Comparison of ENCODE assay signal across 21 mouse cellular contexts in the genomic region with DNA sequence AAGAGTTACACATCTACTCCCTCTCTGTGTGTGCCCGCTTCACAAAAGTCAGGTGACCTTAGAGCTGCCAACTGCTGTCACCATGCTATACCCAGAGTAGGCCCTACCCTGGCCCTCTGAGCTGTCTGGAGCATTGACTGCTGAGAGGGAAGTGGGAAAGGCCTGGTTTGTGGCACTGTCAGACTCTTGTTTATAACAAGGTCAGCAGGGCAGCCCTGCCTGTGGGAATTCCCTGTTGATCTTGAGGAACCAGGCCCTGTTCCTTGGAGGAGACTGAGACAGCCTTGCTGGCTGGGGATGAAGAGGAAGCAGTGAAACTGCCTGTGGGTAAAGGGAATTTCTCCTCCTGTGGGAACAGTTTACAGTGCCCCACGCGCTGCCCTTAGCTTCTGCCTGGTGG. TPM values are rescaled to one million over a fixed set of nuclear protein-coding genes. Genes with fewer than 3 reads are reported as not detected.
DNase-seq lines count a peak whose midpoint lies in the region; ATAC-seq and TF ChIP-seq lines count a peak whose summit lies in the region.
"Had no signal": no experiment of that assay in that cellular context is flagged by ENCODE, and none has a peak within 500 bp of the region (broad histone marks: within the 10 kb centered on the region; RNA-seq: fewer than 3 reads in every experiment).

No protein-coding gene starts in this region.

- H3K9me3 ChIP-seq in liver, embryonic 13.5 days (replicated peaks): no peaks in the 10 kb centered on the region; the same call in 1 of the 2 replicates
- H3K9me3 ChIP-seq in liver, embryonic 12.5 days (replicated peaks): no peaks in the 10 kb centered on the region
- no peaks in the 10 kb centered on the region for H3K9me3 ChIP-seq in embryonic facial prominence, embryonic 10.5 days
- H3K9me3 ChIP-seq: limb, embryonic 10.5 days; liver, embryonic 15.5 days; midbrain, embryonic 13.5 days; neural tube, embryonic 13.5 days had no signal

- DNase-seq in heart, adult 2 months: peak in 1 of 2 experiments; percentile 27
- no peak for DNase-seq in heart, adult 9 months (ENCODE audit: low spot score in 2 of 2)
- DNase-seq in liver, embryonic 13.5 days: no peak
- peak; percentile 16 for DNase-seq in embryonic facial prominence, embryonic 10.5 days (ENCODE audit: low spot score)
- DNase-seq in lung, postnatal 4 days: peak; percentile 28 to 56
- DNase-seq in urinary bladder, adult 2 months (ENCODE audit: low spot score): no peak
- DNase-seq in left cerebral cortex, postnatal 36 days (ENCODE audit: low spot score in 2 of 2): no peak
- DNase-seq: B cell, adult 2 months; cerebellum, adult 18-20 months; cerebellum, postnatal 36 days; gastrocnemius, postnatal 10 days; kidney, postnatal 10 days; right cerebral cortex, adult 18-20 months had no signal

- H3K36me3 ChIP-seq in heart, adult 2 months (ENCODE audit: control insufficient read depth, insufficient read depth, low read length): no peaks in the 10 kb centered on the region
- no peaks in the 10 kb centered on the region for H3K36me3 ChIP-seq in liver, embryonic 13.5 days
- no peaks in the 10 kb centered on the region for H3K36me3 ChIP-seq in liver, embryonic 12.5 days
- H3K36me3 ChIP-seq in embryonic facial prominence, embryonic 10.5 days (replicated peaks): no peaks in the 10 kb centered on the region
- H3K36me3 ChIP-seq: limb, embryonic 10.5 days; liver, embryonic 15.5 days; midbrain, embryonic 13.5 days; neural tube, embryonic 13.5 days had no signal

- no peaks in the 10 kb centered on the region for H3K79me2 ChIP-seq in heart, adult 2 months (replicated peaks; ENCODE audit: control insufficient read depth, insufficient read depth, low read length)

- peaks cover 1% of the 10 kb centered on the region; the same call in 1 of the 2 replicates for H3K4me1 ChIP-seq in heart, adult 2 months (ENCODE audit: control insufficient read depth, insufficient read depth, low read length)
- no peaks in the 10 kb centered on the region; the same call in 1 of the 2 replicates for H3K4me1 ChIP-seq in liver, embryonic 13.5 days (replicated peaks)
- H3K4me1 ChIP-seq in liver, embryonic 12.5 days: peaks cover 5% of the 10 kb centered on the region; the same call in 1 of the 2 replicates
- peaks cover 2% of the 10 kb centered on the region for H3K4me1 ChIP-seq in embryonic facial prominence, embryonic 10.5 days
- H3K4me1 ChIP-seq: limb, embryonic 10.5 days; midbrain, embryonic 13.5 days; neural tube, embryonic 13.5 days had no signal

- no peaks in the 10 kb centered on the region for H3K27me3 ChIP-seq in heart, adult 2 months (ENCODE audit: control insufficient read depth, insufficient read depth, low read length)
- H3K27me3 ChIP-seq in liver, embryonic 13.5 days: no peaks in the 10 kb centered on the region
- no peaks in the 10 kb centered on the region; the same call in 1 of the 2 replicates for H3K27me3 ChIP-seq in liver, embryonic 12.5 days (replicated peaks)
- no peaks in the 10 kb centered on the region for H3K27me3 ChIP-seq in embryonic facial prominence, embryonic 10.5 days (replicated peaks; ENCODE audit: low read depth, poor library complexity, severe bottlenecking)
- H3K27me3 ChIP-seq: liver, embryonic 15.5 days; midbrain, embryonic 13.5 days; neural tube, embryonic 13.5 days had no signal

- TF ChIP-seq CTCF in heart, adult 2 months (IDR thresholded peaks at IDR 0.05): no peak

- H3K27ac ChIP-seq in heart, adult 2 months: peak overlapping the region; percentile 49
- peak overlapping the region; percentile 6; the same call in 1 of the 2 replicates for H3K27ac ChIP-seq in liver, embryonic 13.5 days
- H3K27ac ChIP-seq in liver, embryonic 12.5 days: no peak overlapping the region
- H3K27ac ChIP-seq in embryonic facial prominence, embryonic 10.5 days (replicated peaks): no peak overlapping the region
- H3K27ac ChIP-seq: hindbrain, postnatal 0 days; limb, embryonic 10.5 days; liver, embryonic 15.5 days; midbrain, embryonic 13.5 days; neural tube, embryonic 13.5 days; stomach, postnatal 0 days had no signal

- H3K4me3 ChIP-seq in heart, adult 2 months: no peak overlapping the region
- no peak overlapping the region for H3K4me3 ChIP-seq in liver, embryonic 13.5 days (replicated peaks)
- no peak overlapping the region for H3K4me3 ChIP-seq in liver, embryonic 12.5 days
- H3K4me3 ChIP-seq in embryonic facial prominence, embryonic 10.5 days: no peak overlapping the region
- H3K4me3 ChIP-seq: limb, embryonic 10.5 days; liver, embryonic 15.5 days; midbrain, embryonic 13.5 days; neural tube, embryonic 13.5 days had no signal

- no peak for TF ChIP-seq EP300 in heart, adult 2 months (IDR thresholded peaks at IDR 0.05; ENCODE audit: insufficient read depth, low read depth, low read length)

- WGBS in heart, adult 2 months: 74% methylated on average over 3 of the region's 3 CpGs
- WGBS in liver, embryonic 13.5 days (ENCODE audit: insufficient replicate concordance): 75% methylated on average over 3 of the region's 3 CpGs
- 78% methylated on average over 3 of the region's 3 CpGs for WGBS in liver, embryonic 12.5 days (ENCODE audit: insufficient replicate concordance)
- 92% methylated on average over 3 of the region's 3 CpGs for WGBS in embryonic facial prominence, embryonic 10.5 days

- no peak overlapping the region for H3K9ac ChIP-seq in heart, adult 2 months (ENCODE audit: low read depth, low read length)
- no peak overlapping the region for H3K9ac ChIP-seq in liver, embryonic 13.5 days
- no peak overlapping the region for H3K9ac ChIP-seq in liver, embryonic 12.5 days
- H3K9ac ChIP-seq: liver, embryonic 15.5 days; midbrain, embryonic 13.5 days; neural tube, embryonic 13.5 days had no signal

- no peak for TF ChIP-seq POLR2A in heart, adult 2 months (IDR thresholded peaks at IDR 0.05; ENCODE audit: insufficient read depth, low read depth, low read length)

- ATAC-seq in liver, embryonic 13.5 days (ENCODE audit: low read depth): no peak
- ATAC-seq in liver, embryonic 12.5 days: no peak
- ATAC-seq: hindbrain, postnatal 0 days; intestine, postnatal 0 days; midbrain, embryonic 13.5 days had no signal

- intact Hi-C loops in heart, adult 2 months (cut with DNase I): no loop called here
- intact Hi-C loops in left cerebral cortex, postnatal 36 days (cut with DNase I): no loop called here

- no peak overlapping the region for H3K4me2 ChIP-seq in liver, embryonic 13.5 days
- H3K4me2 ChIP-seq in liver, embryonic 12.5 days: no peak overlapping the region
- H3K4me2 ChIP-seq: liver, embryonic 15.5 days; midbrain, embryonic 13.5 days; neural tube, embryonic 13.5 days had no signal

RNA-seq across cellular contexts. Expression of a gene that starts 9.1 kb away (rescaled TPM):
- 10 to 100 TPM; 32.1 to 35.7 TPM for total RNA-seq in heart, adult 2 months (2021)
- 57.5 and 68.6 TPM in 2 replicates for polyA plus RNA-seq in heart, adult 2 months (2012; rRNA removed)
- polyA plus RNA-seq in liver, embryonic 13.5 days (2015; fragmentation: Nextera tagmentation; extraction: Ambion mirVana): 9.7 and 10.1 TPM in 2 replicates
- 11.3 and 11.4 TPM in 2 replicates for polyA plus RNA-seq in liver, embryonic 12.5 days (2016; fragmentation: Nextera tagmentation; extraction: Ambion mirVana)
- polyA plus RNA-seq in embryonic facial prominence, embryonic 10.5 days (2016; fragmentation: Nextera tagmentation; extraction: Ambion mirVana): 8.2 and 8.3 TPM in 2 replicates
- polyA plus RNA-seq in urinary bladder, adult 2 months (2012; rRNA removed): 75.5 and 103 TPM in 2 replicates
- total RNA-seq in left cerebral cortex, postnatal 36 days (2021): 10 to 100 TPM; 14.2 to 15.4 TPM

RNA-seq across cellular contexts. Expression of a gene that starts 22.8 kb away (rescaled TPM):
- total RNA-seq in heart, adult 2 months (2021): 10 to 100 TPM; 68.2 to 83.3 TPM
- 46.4 and 49.1 TPM in 2 replicates for polyA plus RNA-seq in heart, adult 2 months (2012; rRNA removed)
- 11.9 and 12.5 TPM in 2 replicates for polyA plus RNA-seq in liver, embryonic 13.5 days (2015; fragmentation: Nextera tagmentation; extraction: Ambion mirVana)
- polyA plus RNA-seq in liver, embryonic 12.5 days (2016; fragmentation: Nextera tagmentation; extraction: Ambion mirVana): 12.8 and 13.9 TPM in 2 replicates
- polyA plus RNA-seq in embryonic facial prominence, embryonic 10.5 days (2016; fragmentation: Nextera tagmentation; extraction: Ambion mirVana): 46.5 and 47.5 TPM in 2 replicates
- polyA plus RNA-seq in urinary bladder, adult 2 months (2012; rRNA removed): 24.3 and 30.2 TPM in 2 replicates
- 10 to 100 TPM; 59.6 to 62.3 TPM for total RNA-seq in left cerebral cortex, postnatal 36 days (2021)

RNA-seq across cellular contexts. Expression of a gene that starts 25.6 kb away (rescaled TPM):
- total RNA-seq in heart, adult 2 months (2021): 1 to 10 TPM; 4.6 to 6.0 TPM
- polyA plus RNA-seq in heart, adult 2 months (2012; rRNA removed): 7.6 and 14.7 TPM in 2 replicates
- polyA plus RNA-seq in liver, embryonic 13.5 days (2015; fragmentation: Nextera tagmentation; extraction: Ambion mirVana): 0.05 and 0.07 TPM in 2 replicates
- polyA plus RNA-seq in liver, embryonic 12.5 days (2016; fragmentation: Nextera tagmentation; extraction: Ambion mirVana): 0.11 and 0.12 TPM in 2 replicates
- 0.05 and 0.09 TPM in 2 replicates for polyA plus RNA-seq in embryonic facial prominence, embryonic 10.5 days (2016; fragmentation: Nextera tagmentation; extraction: Ambion mirVana)
- 4.1 and 5.4 TPM in 2 replicates for polyA plus RNA-seq in urinary bladder, adult 2 months (2012; rRNA removed)
- 10 to 100 TPM in 1 of 2 experiments, 1 to 10 TPM in 1; 7.8 to 13.6 TPM for total RNA-seq in left cerebral cortex, postnatal 36 days (2021)

RNA-seq across cellular contexts. Expression of a gene that starts 36.5 kb away (rescaled TPM):
- 1 to 10 TPM; 5.1 to 5.4 TPM for total RNA-seq in heart, adult 2 months (2021)
- polyA plus RNA-seq in heart, adult 2 months (2012; rRNA removed): 9.4 and 10.3 TPM in 2 replicates
- 40.5 and 42.5 TPM in 2 replicates for polyA plus RNA-seq in liver, embryonic 13.5 days (2015; fragmentation: Nextera tagmentation; extraction: Ambion mirVana)
- 54.4 and 55.1 TPM in 2 replicates for polyA plus RNA-seq in liver, embryonic 12.5 days (2016; fragmentation: Nextera tagmentation; extraction: Ambion mirVana)
- 95.4 and 98.5 TPM in 2 replicates for polyA plus RNA-seq in embryonic facial prominence, embryonic 10.5 days (2016; fragmentation: Nextera tagmentation; extraction: Ambion mirVana)
- polyA plus RNA-seq in urinary bladder, adult 2 months (2012; rRNA removed): 25.0 and 26.9 TPM in 2 replicates
- total RNA-seq in left cerebral cortex, postnatal 36 days (2021): 10 to 100 TPM; 36.8 to 37.4 TPM

RNA-seq across cellular contexts. Expression of a gene that starts 43.5 kb away (rescaled TPM):
- 10 to 100 TPM; 90.6 to 93.3 TPM for total RNA-seq in heart, adult 2 months (2021)
- polyA plus RNA-seq in heart, adult 2 months (2012; rRNA removed): 87.4 and 119 TPM in 2 replicates
- polyA plus RNA-seq in liver, embryonic 13.5 days (2015; fragmentation: Nextera tagmentation; extraction: Ambion mirVana): 14.2 and 15.6 TPM in 2 replicates
- polyA plus RNA-seq in liver, embryonic 12.5 days (2016; fragmentation: Nextera tagmentation; extraction: Ambion mirVana): 23.0 and 23.3 TPM in 2 replicates
- polyA plus RNA-seq in embryonic facial prominence, embryonic 10.5 days (2016; fragmentation: Nextera tagmentation; extraction: Ambion mirVana): 18.3 and 19.9 TPM in 2 replicates
- 26.0 and 26.4 TPM in 2 replicates for polyA plus RNA-seq in urinary bladder, adult 2 months (2012; rRNA removed)
- total RNA-seq in left cerebral cortex, postnatal 36 days (2021): 10 to 100 TPM; 19.3 to 25.0 TPM

Comparison
In these comparisons a context has a peak if more than half of its experiments do, and no peak if none do; other contexts are left out.
1. H3K27ac ChIP-seq: peak in heart, adult 2 months (single experiment) and liver, embryonic 13.5 days (single experiment); none in liver, embryonic 12.5 days (single experiment) and embryonic facial prominence, embryonic 10.5 days (single experiment).
2. DNase-seq: peak in embryonic facial prominence, embryonic 10.5 days (single experiment) and lung, postnatal 4 days (2 of 2); none in heart, adult 9 months (0 of 2), liver, embryonic 13.5 days (single experiment), urinary bladder, adult 2 months (single experiment) and left cerebral cortex, postnatal 36 days (0 of 2).